Mouse (Mus musculus) kidney, embryonic 14.5 days (tissue): Measurements from ENCODE around the gene Aldh3b1. TPM values are rescaled to one million over a fixed set of nuclear protein-coding genes. Genes with fewer than 3 reads are reported as not detected.

Source experiments
- ATAC-seq: fragments of 200-750 bp; cut with Nextera tagmentation; 2 replicates; pipeline ENCODE4 v1.8.0; 2017; ENCODE audit warnings: moderate number of reproducible peaks, mild to moderate bottlenecking, moderate TSS enrichment, moderate library complexity; ENCODE audit not compliant: low FRiP score, low TSS enrichment
- H3K27ac ChIP-seq: fragments of 300-500 bp; sonication (generic); 2 replicates; pipeline ENCODE4 v1.5.1; 2014; ENCODE audit warnings: low read depth, mild to moderate bottlenecking, low read length, moderate library complexity, mixed read lengths
- H3K27me3 ChIP-seq: fragments of 300-500 bp; sonication (generic); 2 replicates; pipeline ENCODE4 v1.6.1; 2014; ENCODE audit warnings: mild to moderate bottlenecking, low read length; ENCODE audit not compliant: control insufficient read depth, insufficient read depth
- H3K36me3 ChIP-seq: fragments of 300-500 bp; sonication (generic); 2 replicates; pipeline ENCODE4 v1.6.1; 2014; ENCODE audit warnings: low read length, mixed read lengths; ENCODE audit not compliant: control insufficient read depth, insufficient read depth
- H3K4me1 ChIP-seq: fragments of 300-500 bp; sonication (generic); 2 replicates; pipeline ENCODE4 v1.6.1; 2014; ENCODE audit warnings: low read length, mixed read lengths; ENCODE audit not compliant: control insufficient read depth, insufficient read depth
- H3K4me2 ChIP-seq: fragments of 300-500 bp; sonication (generic); replicated peaks from 2 replicates; pipeline ENCODE4 v1.6.1; 2014; ENCODE audit warnings: low read depth, mild to moderate bottlenecking, low read length
- H3K4me3 ChIP-seq: fragments of 300-500 bp; sonication (generic); 2 replicates; pipeline ENCODE4 v1.5.1; 2014; ENCODE audit warnings: mild to moderate bottlenecking, low read length
- H3K9ac ChIP-seq: fragments of 300-500 bp; sonication (generic); 2 replicates; pipeline ENCODE4 v1.6.1; 2014; ENCODE audit warnings: low read depth, mild to moderate bottlenecking, low read length, moderate library complexity
- H3K9me3 ChIP-seq: fragments of 300-500 bp; sonication (generic); 2 replicates; pipeline ENCODE4 v1.6.1; 2016; ENCODE audit warnings: low read length; ENCODE audit not compliant: control insufficient read depth
- WGBS: fragments of 180-500 bp; shearing (Covaris S2); extraction: QIAGEN DNeasy Blood & Tissue Kit; methylation state at CpG from one replicate; pipeline ENCODE4 v1.1.7; 2014; 5-methylcytosine and 5-hydroxymethylcytosine counted together
- polyA plus RNA-seq: library from polyadenylated mRNA; unstranded; fragments of >200 nt; fragmentation: Nextera tagmentation; extraction: Ambion mirVana; gene quantifications from 2 replicates; pipeline ENCODE4 v1.2.1, GENCODE M21; 2014

Gene Aldh3b1
- polyA plus RNA-seq, 1 experiment from 2014 or later = 2.8 TPM

DNA sequence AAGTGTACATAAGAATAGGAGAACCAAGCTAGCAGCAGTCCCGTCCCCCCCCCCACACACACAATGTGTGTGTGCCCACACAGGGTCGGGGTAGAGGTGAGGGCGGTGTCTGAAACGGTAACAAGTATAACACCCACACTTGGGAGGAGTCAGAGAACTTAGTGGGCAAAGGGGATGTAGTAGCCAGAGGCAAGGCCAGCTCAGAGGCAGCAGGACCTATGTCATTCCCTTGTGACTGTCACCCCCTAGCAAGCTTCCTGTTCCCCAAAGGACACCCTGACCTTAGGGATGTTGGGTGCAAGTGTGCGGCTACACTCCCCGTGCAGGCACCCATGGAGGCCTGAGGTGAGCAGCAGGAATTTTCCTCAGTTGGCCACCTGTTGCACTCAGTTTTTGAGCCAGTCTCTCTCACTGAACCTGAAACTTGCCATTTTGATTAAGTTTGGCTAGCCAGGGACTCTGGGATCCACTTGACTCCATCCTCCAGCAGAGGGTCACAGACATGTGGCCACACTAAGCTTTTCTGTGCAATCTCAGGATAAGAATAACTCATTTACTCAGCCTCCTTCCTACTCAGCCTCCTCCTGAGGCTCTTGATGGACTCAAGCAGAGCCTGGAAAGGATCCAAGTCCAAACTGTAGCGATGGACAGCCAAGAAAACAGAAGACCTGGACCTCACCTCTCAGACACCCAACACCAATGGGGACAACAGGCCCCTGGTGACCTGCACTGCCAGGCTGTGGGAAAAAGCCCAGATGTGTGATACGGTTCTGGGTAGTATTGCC, 21.5 kb downstream of the Aldh3b1 start:
- peaks cover 41% of the 10 kb centered on the region for H3K36me3 ChIP-seq

GRCm38 (mm10) chr19:3906795-3907786, 22.5 kb downstream of the Aldh3b1 start, which contains the start of gene Tcirg1:
Gene Tcirg1, minus strand, starts transcription at chr19:3907133.
- Histone ChIP-seq H3K36me3 (peaks cover 51% of the 10 kb centered on the region), H3K4me1 (peaks cover 37% of the 10 kb centered on the region), H3K4me3 (peak within 1 kb of the TSS; percentile 63), H3K4me2 (peak within 1 kb of the TSS; percentile 86), H3K27ac (peak within 1 kb of the TSS; percentile 71), H3K27me3 (no peaks in the 10 kb centered on the region), H3K9me3 (no peaks in the 10 kb centered on the region), H3K9ac (peak within 1 kb of the TSS; percentile 72)
- peak; percentile 85 for ATAC-seq
- 4% methylated on average over 36 of the region's 36 CpGs for WGBS

More for the DNA sequence above, 21.5 kb downstream of the Aldh3b1 start:
- no peak overlapping the region for H3K27ac ChIP-seq
- H3K4me3 ChIP-seq = no peak overlapping the region
- H3K4me2 ChIP-seq = peak overlapping the region; percentile 86; the same call in 1 of the 2 replicates
- 69% methylated on average over 8 of the region's 8 CpGs for WGBS
- H3K9me3 ChIP-seq = no peaks in the 10 kb centered on the region
- no peaks in the 10 kb centered on the region for H3K27me3 ChIP-seq
- H3K4me1 ChIP-seq = peaks cover 38% of the 10 kb centered on the region
- no peak overlapping the region for H3K9ac ChIP-seq
- ATAC-seq = no peak

DNA sequence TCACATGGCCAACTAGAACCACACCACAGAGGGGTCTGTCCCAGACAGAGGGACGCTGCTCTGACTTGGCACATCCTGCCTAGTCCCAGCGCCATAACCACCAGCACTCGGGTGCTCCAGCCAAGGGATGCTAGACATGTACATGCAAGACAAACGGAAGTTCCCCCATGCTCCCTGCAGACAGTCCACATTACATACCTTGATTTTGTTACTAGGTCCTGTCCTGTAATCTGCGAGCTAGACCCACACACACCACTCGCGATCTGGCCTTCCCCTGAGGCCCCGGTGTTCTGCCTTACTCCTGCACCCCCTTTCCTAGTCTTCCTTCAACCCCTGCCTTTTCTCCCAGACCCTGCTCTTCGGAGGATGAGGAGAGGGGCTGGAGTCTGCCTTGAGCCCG, 23.3 kb downstream of the Aldh3b1 start:
- H3K9ac ChIP-seq = peak overlapping the region; percentile 72
- peaks cover 30% of the 10 kb centered on the region for H3K4me1 ChIP-seq
- H3K9me3 ChIP-seq = no peaks in the 10 kb centered on the region
- peak overlapping the region; percentile 71 for H3K27ac ChIP-seq
- H3K27me3 ChIP-seq = no peaks in the 10 kb centered on the region
- WGBS = 38% methylated on average over 10 of the region's 10 CpGs
- ATAC-seq = peak; percentile 6; the same call in 1 of the 2 replicates
- peak overlapping the region; percentile 63 for H3K4me3 ChIP-seq
- peak overlapping the region; percentile 86 for H3K4me2 ChIP-seq
- peaks cover 58% of the 10 kb centered on the region for H3K36me3 ChIP-seq

DNA sequence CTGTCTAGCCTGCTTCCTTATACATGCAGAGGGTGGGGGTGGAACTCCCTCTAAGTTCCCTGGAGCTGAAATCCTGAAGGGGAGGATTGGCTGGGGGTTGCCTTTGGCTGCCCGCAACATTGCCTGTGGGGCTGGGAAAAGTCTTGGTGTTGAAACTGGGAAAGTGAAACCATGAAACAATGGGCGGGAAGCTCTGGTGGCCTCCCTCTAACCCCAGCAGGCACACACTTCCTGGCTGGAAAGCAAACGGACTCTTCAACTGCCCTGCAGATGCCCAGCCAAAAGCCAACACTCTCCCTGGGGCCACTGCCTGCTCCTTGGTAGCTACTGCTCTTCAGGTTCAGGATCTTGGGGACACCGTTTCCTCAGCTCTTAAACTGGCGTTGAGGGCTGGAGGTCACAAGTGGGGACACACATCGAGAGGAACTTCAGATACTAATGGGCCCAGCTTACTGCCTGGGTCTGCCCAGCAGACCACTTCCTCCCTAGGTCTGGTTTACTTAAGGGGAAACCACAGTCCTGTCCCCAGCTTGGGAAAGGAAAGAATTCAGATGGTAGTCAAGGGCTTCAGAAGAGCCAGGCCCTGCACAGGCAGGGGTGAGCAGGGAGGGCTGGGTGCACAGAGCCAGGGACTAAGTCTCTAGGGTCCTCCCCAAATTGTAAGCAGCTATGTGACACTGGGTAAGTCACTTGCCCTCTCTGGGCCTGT, 24.2 kb downstream of the Aldh3b1 start:
- peak overlapping the region; percentile 86 for H3K4me2 ChIP-seq
- peak overlapping the region; percentile 48 for H3K9ac ChIP-seq
- H3K9me3 ChIP-seq = no peaks in the 10 kb centered on the region
- H3K36me3 ChIP-seq = peaks cover 51% of the 10 kb centered on the region
- H3K4me1 ChIP-seq = peaks cover 30% of the 10 kb centered on the region
- H3K27me3 ChIP-seq = no peaks in the 10 kb centered on the region
- H3K27ac ChIP-seq = peak overlapping the region; percentile 71
- ATAC-seq = peak; percentile 14; the same call in 1 of the 2 replicates
- 11% methylated on average over 6 of the region's 6 CpGs for WGBS
- H3K4me3 ChIP-seq = peak overlapping the region; percentile 63

DNA sequence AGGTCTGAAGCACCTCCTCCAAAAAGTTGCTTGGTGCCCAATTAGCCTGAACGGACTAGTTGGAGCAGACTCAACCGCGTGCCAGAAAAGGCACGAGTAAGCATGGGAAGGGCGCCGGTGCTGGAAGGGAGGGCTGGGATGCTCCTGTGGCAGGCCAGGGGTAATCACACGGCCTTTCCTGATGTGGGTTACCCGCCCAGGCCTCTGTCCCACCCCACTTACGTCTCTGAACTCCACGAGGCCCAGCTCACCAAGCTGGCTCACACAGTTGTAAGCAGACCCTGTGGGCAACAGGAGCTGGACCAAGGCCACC, 25.3 kb downstream of the Aldh3b1 start:
- WGBS = 47% methylated on average over 10 of the region's 10 CpGs

DNA sequence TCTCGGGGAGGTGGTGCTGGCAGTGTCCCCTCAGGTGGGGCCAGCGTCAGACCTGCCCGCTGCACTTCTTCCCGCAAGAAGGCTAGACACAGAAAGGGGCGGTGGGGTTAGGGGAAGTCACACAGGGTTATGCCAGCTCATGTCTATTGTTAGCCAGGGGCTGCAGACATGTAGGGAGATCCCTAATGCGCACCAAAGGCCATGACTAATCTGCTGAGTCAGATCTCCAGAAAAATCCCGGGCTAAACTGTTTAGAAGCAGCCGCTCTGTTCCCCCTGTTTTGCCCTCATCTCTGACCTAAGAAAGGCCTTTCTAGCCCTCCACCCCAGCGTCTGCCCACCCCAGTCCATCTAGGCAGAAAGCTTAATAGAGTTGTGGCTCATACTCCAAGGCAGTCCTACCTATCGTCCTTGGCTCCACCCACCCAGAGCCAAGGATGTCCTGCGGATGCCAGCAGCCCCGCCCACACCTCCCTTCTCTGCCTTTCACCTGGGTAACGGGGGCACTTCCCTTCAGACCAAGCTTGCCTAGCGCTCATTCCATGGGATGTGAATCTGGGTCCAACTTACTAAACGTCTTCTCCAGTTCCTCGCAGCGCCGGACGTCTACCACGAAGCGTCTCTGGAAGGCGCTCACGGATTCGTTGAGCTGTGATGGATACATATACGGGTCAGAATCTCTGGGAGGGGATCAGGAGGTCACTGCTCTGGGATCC, 25.8 kb downstream of the Aldh3b1 start:
- H3K4me3 ChIP-seq = no peak overlapping the region
- H3K4me1 ChIP-seq = peaks cover 32% of the 10 kb centered on the region
- no peak overlapping the region for H3K27ac ChIP-seq
- H3K4me2 ChIP-seq = peak overlapping the region; percentile 86; the same call in 1 of the 2 replicates
- no peaks in the 10 kb centered on the region for H3K27me3 ChIP-seq
- no peaks in the 10 kb centered on the region for H3K9me3 ChIP-seq
- H3K36me3 ChIP-seq = peaks cover 43% of the 10 kb centered on the region
- 0 out of 2 replicates have a peak overlapping the region, but pooled peaks have one; percentile 48 for H3K9ac ChIP-seq
- 67% methylated on average over 25 of the region's 25 CpGs for WGBS
- no peak for ATAC-seq

More for the DNA sequence above, 25.3 kb downstream of the Aldh3b1 start:
- peaks cover 30% of the 10 kb centered on the region for H3K4me1 ChIP-seq
- no peaks in the 10 kb centered on the region for H3K27me3 ChIP-seq
- H3K36me3 ChIP-seq = peaks cover 48% of the 10 kb centered on the region
- H3K27ac ChIP-seq = no peak overlapping the region
- no peak for ATAC-seq
- no peaks in the 10 kb centered on the region for H3K9me3 ChIP-seq
- H3K4me3 ChIP-seq = no peak overlapping the region
- H3K9ac ChIP-seq = 0 out of 2 replicates have a peak overlapping the region, but pooled peaks have one; percentile 48
- H3K4me2 ChIP-seq = peak overlapping the region; percentile 86

- H3K4me2 ChIP-seq = no peak overlapping the region
- peaks cover 32% of the 10 kb centered on the region for H3K4me1 ChIP-seq
- H3K9ac ChIP-seq = no peak overlapping the region
- peaks cover 40% of the 10 kb centered on the region for H3K36me3 ChIP-seq
- H3K4me3 ChIP-seq = no peak overlapping the region
- no peaks in the 10 kb centered on the region for H3K9me3 ChIP-seq
- 84% methylated on average over 12 of the region's 12 CpGs for WGBS
- no peak overlapping the region for H3K27ac ChIP-seq
- no peaks in the 10 kb centered on the region for H3K27me3 ChIP-seq
- ATAC-seq = no peak
Observed at GRCm38 (mm10) chr19:3902966-3903365, 26.6 kb downstream of the Aldh3b1 start.

DNA sequence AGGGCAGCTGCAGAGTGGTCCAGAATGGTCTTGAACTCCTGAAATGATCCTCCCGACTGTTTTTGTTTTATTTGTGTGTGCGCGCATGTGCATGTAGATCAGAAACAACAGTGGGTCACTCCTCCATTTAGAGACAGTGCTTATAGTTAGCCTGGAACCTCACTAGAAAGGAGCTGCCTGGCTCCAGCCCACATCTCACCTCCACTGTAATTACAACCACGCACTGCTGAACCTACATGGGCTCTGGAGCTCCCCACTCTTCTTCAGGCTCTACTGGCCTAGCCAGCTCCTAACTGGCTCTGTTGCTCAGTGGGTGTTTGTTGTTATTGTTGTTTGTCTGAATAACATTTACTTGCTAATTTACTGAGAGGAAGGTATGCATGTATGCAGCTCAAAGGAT, 30.0 kb downstream of the Aldh3b1 start:
- no peak for ATAC-seq
- 97% methylated on average over 4 of the region's 4 CpGs for WGBS
- Histone ChIP-seq H3K4me1 (peaks cover 9% of the 10 kb centered on the region), H3K36me3 (peaks cover 72% of the 10 kb centered on the region), H3K9me3 (no peaks in the 10 kb centered on the region), H3K27me3 (no peaks in the 10 kb centered on the region), H3K9ac (no peak overlapping the region), H3K4me2 (no peak overlapping the region), H3K4me3 (no peak overlapping the region), H3K27ac (no peak overlapping the region)
